Mouse (Mus musculus): ENCODE measurements around the gene Gm5157. TPM values are rescaled to one million over a fixed set of nuclear protein-coding genes. Genes with fewer than 3 reads are reported as not detected.
"Not testable (repeated sequence)": the region's sequence is repeated elsewhere in the genome, so short reads cannot be mapped to it uniquely, and the experiment has no call there.

The Gm5157 gene
- polyA plus RNA-seq (2015; fragmentation: Nextera tagmentation; extraction: Ambion mirVana) = not detected in 2 replicates

- H3K9me3 ChIP-seq (ENCODE audit: control insufficient read depth, low read length); H3K27ac ChIP-seq (ENCODE audit: low read length); ATAC-seq; H3K4me2 ChIP-seq (ENCODE audit: low read depth, low read length); H3K9ac ChIP-seq (ENCODE audit: low read depth, low read length); H3K27me3 ChIP-seq (replicated peaks; ENCODE audit: control insufficient read depth, insufficient read depth, low read length); H3K36me3 ChIP-seq (ENCODE audit: control insufficient read depth, insufficient read depth, low read length); H3K4me3 ChIP-seq (ENCODE audit: low read length); H3K4me1 ChIP-seq (ENCODE audit: control insufficient read depth, insufficient read depth, low read length): not testable (repeated sequence)
- WGBS = 35% methylated on average over 1 of the region's 2 CpGs
Observed at GRCm38 (mm10) chr7:21190323-21190722, at the start of gene Gm5157. Gm5157 (minus strand) TSS chr7:21190423.

GRCm38 (mm10) chr7:21161885-21162284 is 28.3 kb downstream of the Gm5157 start, which contains the start of gene Vmn1r123:
Vmn1r123 (plus strand) TSS chr7:21162185.
- not testable (repeated sequence) for H3K9ac ChIP-seq (ENCODE audit: low read depth, low read length); H3K4me2 ChIP-seq (ENCODE audit: low read depth, low read length); H3K27me3 ChIP-seq (replicated peaks; ENCODE audit: control insufficient read depth, insufficient read depth, low read length); H3K9me3 ChIP-seq (ENCODE audit: control insufficient read depth, low read length); ATAC-seq; H3K4me1 ChIP-seq (ENCODE audit: control insufficient read depth, insufficient read depth, low read length); H3K27ac ChIP-seq (ENCODE audit: low read length); H3K36me3 ChIP-seq (ENCODE audit: control insufficient read depth, insufficient read depth, low read length); H3K4me3 ChIP-seq (ENCODE audit: low read length)
- WGBS = 18% methylated on average over 1 of the region's 3 CpGs

Other genes starting within 250 kb of the Gm5157 start
- not detected in 2 replicates for gene Vmn1r119, start 178.0 kb downstream of the Gm5157 start, polyA plus RNA-seq (2015; fragmentation: Nextera tagmentation; extraction: Ambion mirVana)
- not detected in 2 replicates for gene Vmn1r120, start 136.6 kb downstream of the Gm5157 start, polyA plus RNA-seq (2015; fragmentation: Nextera tagmentation; extraction: Ambion mirVana)
- gene Vmn1r121, start 91.9 kb downstream of the Gm5157 start, polyA plus RNA-seq (2015; fragmentation: Nextera tagmentation; extraction: Ambion mirVana) = not detected in 2 replicates
- not detected in 2 replicates for gene Vmn1r122, start 56.3 kb downstream of the Gm5157 start, polyA plus RNA-seq (2015; fragmentation: Nextera tagmentation; extraction: Ambion mirVana)
- not detected in 2 replicates for gene Vmn1r123, start 28.2 kb downstream of the Gm5157 start, polyA plus RNA-seq (2015; fragmentation: Nextera tagmentation; extraction: Ambion mirVana)
- gene Vmn1r124, start 70.2 kb upstream of the Gm5157 start, polyA plus RNA-seq (2015; fragmentation: Nextera tagmentation; extraction: Ambion mirVana) = not detected in 2 replicates
- gene Vmn1r125, start 81.8 kb upstream of the Gm5157 start, polyA plus RNA-seq (2015; fragmentation: Nextera tagmentation; extraction: Ambion mirVana) = not detected in 2 replicates
- not detected in 2 replicates for gene Vmn1r126, start 111.0 kb upstream of the Gm5157 start, polyA plus RNA-seq (2015; fragmentation: Nextera tagmentation; extraction: Ambion mirVana)
- gene Vmn1r127, start 129.4 kb upstream of the Gm5157 start, polyA plus RNA-seq (2015; fragmentation: Nextera tagmentation; extraction: Ambion mirVana) = not detected in 2 replicates
- gene Vmn1r128, start 158.9 kb upstream of the Gm5157 start, polyA plus RNA-seq (2015; fragmentation: Nextera tagmentation; extraction: Ambion mirVana) = not detected in 2 replicates
- gene Vmn1r129, start 170.9 kb upstream of the Gm5157 start, polyA plus RNA-seq (2015; fragmentation: Nextera tagmentation; extraction: Ambion mirVana) = not detected in 2 replicates
- not detected in 2 replicates for gene Gm6882, start 242.3 kb upstream of the Gm5157 start, polyA plus RNA-seq (2015; fragmentation: Nextera tagmentation; extraction: Ambion mirVana)

Data from intestine, embryonic 16.5 days (tissue).